Mouse (Mus musculus): Measurements from ENCODE around the gene Acbd6.

- no peak for TF ChIP-seq CTCF (IDR thresholded peaks at IDR 0.05; ENCODE audit: extremely low read depth, insufficient read length, insufficient replicate concordance, low read depth, low read length)
- no peak for TF ChIP-seq POLR2A (IDR thresholded peaks at IDR 0.05; ENCODE audit: low read depth, low read length)
Measured at GRCm38 (mm10) chr1:155527787-155528158, 30.1 kb upstream of the Acbd6 start.

Data from small intestine, adult 2 months (tissue).